Mouse (Mus musculus): ENCODE data around the gene Sult4a1.

DNA sequence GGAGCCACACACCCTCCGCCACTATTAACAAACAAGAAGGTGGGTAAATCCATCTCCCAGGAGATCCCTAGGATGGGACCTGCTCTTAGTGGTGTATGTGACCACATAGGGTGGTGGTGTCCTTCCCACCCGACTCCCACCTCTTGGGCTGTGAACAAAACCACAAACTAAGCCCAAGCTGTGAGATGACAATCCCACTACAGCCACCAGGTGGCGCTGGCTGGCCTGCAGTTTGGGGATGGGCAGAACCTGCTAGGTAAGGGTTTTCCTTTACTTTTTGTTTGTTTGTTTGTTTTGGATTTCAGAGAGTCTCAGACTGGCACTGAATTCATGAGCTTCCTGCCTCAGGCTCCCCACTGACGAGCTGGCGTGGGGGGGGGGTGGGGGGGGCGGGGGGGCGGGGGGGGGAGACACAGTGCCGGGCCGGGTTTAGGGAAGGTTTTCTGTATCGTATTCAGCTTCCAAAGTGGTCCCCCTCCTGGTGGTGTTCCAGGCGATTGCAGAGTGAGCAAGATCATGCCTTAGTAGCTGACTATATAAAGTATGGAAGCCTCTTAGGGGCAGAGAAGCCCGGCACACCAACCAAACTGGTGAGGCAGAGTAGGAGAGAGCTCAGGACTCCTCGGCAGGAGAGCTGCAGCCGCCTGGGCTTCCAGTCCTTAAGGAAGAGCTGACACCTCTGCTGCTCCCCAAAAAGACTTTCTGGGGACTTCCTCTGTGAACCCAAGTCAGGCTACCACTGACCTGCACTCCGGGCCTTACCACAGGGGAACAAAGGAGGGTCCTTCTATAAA is 31.4 kb downstream of the Sult4a1 start:
- peak; percentile 83 for TF ChIP-seq CTCF (IDR thresholded peaks at IDR 0.05; ENCODE audit: borderline replicate concordance, control insufficient read depth, extremely low read depth, insufficient read depth, low read length, poor library complexity)
- TF ChIP-seq POLR2A (IDR thresholded peaks at IDR 0.05; ENCODE audit: control insufficient read depth, extremely low read depth, insufficient read depth, low read length, poor library complexity) = no peak

Data from thymus, adult 2 months (tissue).